ENCODE assay signal across 8 mouse cellular contexts in the genomic region with DNA sequence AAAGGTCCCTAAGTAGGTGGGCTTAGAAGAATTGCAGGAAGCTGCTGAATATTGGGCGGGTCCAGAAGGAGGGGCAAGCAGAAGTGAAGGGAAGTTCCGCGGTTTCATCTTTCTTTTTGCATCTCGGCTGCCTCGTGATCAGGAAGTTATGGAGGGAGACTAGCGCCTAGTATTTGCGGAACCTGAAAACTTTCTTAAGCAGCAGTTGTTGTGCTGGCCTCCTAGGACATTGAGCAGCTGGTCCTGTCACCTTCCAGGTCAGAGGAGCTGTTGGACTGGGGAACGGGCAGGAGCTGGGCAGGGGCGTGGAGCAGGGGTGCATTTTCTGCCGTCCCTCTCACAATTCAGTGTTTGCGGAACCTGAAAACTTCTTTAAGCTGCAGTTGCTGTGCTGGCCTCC. TPM values are rescaled to one million over a fixed set of nuclear protein-coding genes. Genes with fewer than 3 reads are reported as not detected.
A peak's percentile ranks its signal among the peaks of the same experiment; 100 is the strongest.
DNase-seq lines count a peak whose midpoint lies in the region; ATAC-seq and TF ChIP-seq lines count a peak whose summit lies in the region.
"Not testable (repeated sequence)": the region's sequence is repeated elsewhere in the genome, so short reads cannot be mapped to it uniquely, and the experiment has no call there.

A gene (plus strand): TSS at position 89 of the 400 bp plus-strand sequence.

- in situ Hi-C loops in CH12.LX (cut with MboI; ENCODE audit: low pct_ligation_motif_present, low pct_unique_long_range_greater_than_20kb, low sequenced_read_pairs), result not testable (repeated sequence)

- H3K9ac ChIP-seq in CH12.LX (ENCODE audit: insufficient read depth, low read depth); embryonic facial prominence, embryonic 14.5 days (ENCODE audit: low read depth, low read length); limb, embryonic 11.5 days (ENCODE audit: low read length): not testable (repeated sequence)
- H3K9ac ChIP-seq in heart, embryonic 16.5 days (ENCODE audit: low read length), result 0 out of 2 replicates have a peak within 1 kb of the TSS, but pooled peaks have one; percentile 26

- H3K4me3 ChIP-seq in CH12.LX (replicated peaks in 1 of 3; ENCODE audit: low read depth in 2 of 3, low read length in 2 of 3, poor library complexity in 1 of 3), result peak within 1 kb of the TSS; percentile 17 to 45 (median 32)
- H3K4me3 ChIP-seq in bone marrow, adult 2 months (replicated peaks; ENCODE audit: control insufficient read depth, low read depth, low read length), result peak within 1 kb of the TSS; percentile 30
- H3K4me3 ChIP-seq in embryonic facial prominence, embryonic 14.5 days (ENCODE audit: low read depth, low read length), result peak within 1 kb of the TSS; percentile 16; the same call in 1 of the 2 replicates
- H3K4me3 ChIP-seq in heart, embryonic 16.5 days (ENCODE audit: low read length), result peak within 1 kb of the TSS; percentile 48
- H3K4me3 ChIP-seq in limb, embryonic 11.5 days (ENCODE audit: low read depth, low read length), result peak within 1 kb of the TSS; percentile 16; the same call in 1 of the 2 replicates

- 0 out of 2 replicates have a peak within 1 kb of the TSS, but pooled peaks have one; percentile 28 for H3K27ac ChIP-seq in CH12.LX (ENCODE audit: insufficient read depth, low read depth)
- H3K27ac ChIP-seq in bone marrow, adult 2 months (ENCODE audit: control insufficient read depth, insufficient read depth, low read depth, low read length, poor library complexity), result peak within 1 kb of the TSS; percentile 33; the same call in 1 of the 2 replicates
- H3K27ac ChIP-seq in embryonic facial prominence, embryonic 14.5 days (replicated peaks; ENCODE audit: low read depth, low read length); heart, embryonic 16.5 days (ENCODE audit: low read length); limb, embryonic 11.5 days (replicated peaks; ENCODE audit: low read depth, low read length): not testable (repeated sequence)

- DNase-seq in CH12.LX (ENCODE audit: extremely low read depth), result peak; percentile 75
- DNase-seq in embryonic facial prominence, embryonic 14.5 days (ENCODE audit: low spot score), result peak; percentile 42
- DNase-seq in limb, embryonic 11.5 days (ENCODE audit: low spot score), result peak; percentile 42
- DNase-seq in lung, postnatal 10 days, result peak; percentile 11
- peak; percentile 40 to 42 for DNase-seq in thymus, postnatal 36 days

- dilution Hi-C loops in CH12.LX (cut with MboI; ENCODE audit: extremely low pct_ligation_motif_present, extremely low pct_unique_long_range_greater_than_20kb, low sequenced_read_pairs), result not testable (repeated sequence)

- not testable (repeated sequence) for H3K36me3 ChIP-seq in CH12.LX (replicated peaks in 1 of 2; ENCODE audit: control insufficient read depth in 1 of 2, insufficient read depth in 1 of 2, low read length in 1 of 2); embryonic facial prominence, embryonic 14.5 days (ENCODE audit: control insufficient read depth, insufficient read depth, low read length); heart, embryonic 16.5 days (ENCODE audit: control insufficient read depth, insufficient read depth); limb, embryonic 11.5 days (ENCODE audit: control insufficient read depth, insufficient read depth, low read length)

- not testable (repeated sequence) for H3K4me2 ChIP-seq in CH12.LX (ENCODE audit: insufficient read depth, low read depth, poor library complexity, severe bottlenecking)
- H3K4me2 ChIP-seq in embryonic facial prominence, embryonic 14.5 days (ENCODE audit: low read depth, low read length), result 0 out of 2 replicates have a peak within 1 kb of the TSS, but pooled peaks have one; percentile 10
- peak within 1 kb of the TSS; percentile 49 for H3K4me2 ChIP-seq in heart, embryonic 16.5 days (ENCODE audit: low read depth, low read length)
- peak within 1 kb of the TSS; percentile 28; the same call in 1 of the 2 replicates for H3K4me2 ChIP-seq in limb, embryonic 11.5 days (ENCODE audit: low read depth, severe bottlenecking)

- ATAC-seq in embryonic facial prominence, embryonic 14.5 days (ENCODE audit: low read depth), result not testable (repeated sequence)
- ATAC-seq in heart, embryonic 16.5 days (replicated peaks; ENCODE audit: extremely low read depth, insufficient read depth, low FRiP score), result peak; percentile 58
- peak; percentile 63; the same call in 1 of the 2 replicates for ATAC-seq in limb, embryonic 11.5 days (ENCODE audit: insufficient number of reproducible peaks, low FRiP score, low TSS enrichment, low read depth)
- ATAC-seq in neutrophil, adult 5-6 weeks (ENCODE audit: extremely low read depth, insufficient number of reproducible peaks, low FRiP score, poor library complexity, severe bottlenecking), result peak; percentile 71

- not testable (repeated sequence) for TF ChIP-seq CTCF in CH12.LX (conservative IDR thresholded peaks at IDR 0.05 in 1 of 2, IDR thresholded peaks at IDR 0.05 in 1 of 2; ENCODE audit: low read depth in 2 of 2, low read length in 2 of 2); bone marrow, adult 2 months (IDR thresholded peaks at IDR 0.05; ENCODE audit: control insufficient read depth, insufficient read depth, low read length)

- H3K79me2 ChIP-seq in CH12.LX (replicated peaks; ENCODE audit: control insufficient read depth, extremely low read depth, insufficient read depth, poor library complexity, severe bottlenecking), result not testable (repeated sequence)

- whole genome bisulfite sequencing in bone marrow, adult 2 months, result 20% methylated on average over 11 of the region's 11 CpGs
- WGBS in embryonic facial prominence, embryonic 14.5 days, result 17% methylated on average over 11 of the region's 11 CpGs
- 16% methylated on average over 11 of the region's 11 CpGs for WGBS in heart, embryonic 16.5 days
- WGBS in limb, embryonic 11.5 days, result 13% methylated on average over 11 of the region's 11 CpGs

- TF ChIP-seq EP300 in CH12.LX (IDR thresholded peaks at IDR 0.05; ENCODE audit: low read length), result not testable (repeated sequence)

- not testable (repeated sequence) for TF ChIP-seq RAD21 in CH12.LX (IDR thresholded peaks at IDR 0.05; ENCODE audit: low read depth, low read length)

- not testable (repeated sequence) for H3K27me3 ChIP-seq in CH12.LX (replicated peaks); embryonic facial prominence, embryonic 14.5 days (replicated peaks; ENCODE audit: control insufficient read depth, insufficient read depth, low read length); heart, embryonic 16.5 days (ENCODE audit: control insufficient read depth, insufficient read depth, low read length); limb, embryonic 11.5 days (ENCODE audit: control insufficient read depth, insufficient read depth, low read length)

- H3K9me3 ChIP-seq in CH12.LX (replicated peaks; ENCODE audit: low read length); embryonic facial prominence, embryonic 14.5 days (ENCODE audit: control insufficient read depth, low read length); heart, embryonic 16.5 days (replicated peaks; ENCODE audit: control insufficient read depth, low read length); limb, embryonic 11.5 days (ENCODE audit: control insufficient read depth, low read length): not testable (repeated sequence)

- not testable (repeated sequence) for H3K4me1 ChIP-seq in CH12.LX (ENCODE audit: control insufficient read depth in 1 of 2, insufficient read depth in 2 of 2); bone marrow, adult 2 months (ENCODE audit: control insufficient read depth, insufficient read depth, low read length); embryonic facial prominence, embryonic 14.5 days (ENCODE audit: control insufficient read depth, insufficient read depth, low read length); heart, embryonic 16.5 days (ENCODE audit: control insufficient read depth, insufficient read depth, low read length); limb, embryonic 11.5 days (ENCODE audit: control insufficient read depth, insufficient read depth, low read length)

- TF ChIP-seq POLR2A in CH12.LX (IDR thresholded peaks at IDR 0.05; ENCODE audit: low read depth, low read length); bone marrow, adult 2 months (IDR thresholded peaks at IDR 0.05; ENCODE audit: borderline replicate concordance, control insufficient read depth, low read depth, low read length): not testable (repeated sequence)

TF ChIP-seq in CH12.LX, 34 proteins besides CTCF, POLR2A, EP300 and RAD21:
- peak; percentile 45; the same call in 1 of the 2 replicates for TF ChIP-seq ELF1 (IDR thresholded peaks at IDR 0.05; ENCODE audit: low read depth, low read length)
- TF ChIP-seq BHLHE40 (IDR thresholded peaks at IDR 0.05; ENCODE audit: low read depth, low read length), result 0 out of 2 replicates have a peak, but pooled peaks have one; percentile 18

RNA-seq across cellular contexts. Expression of the gene that starts here (rescaled TPM):
- 0.97 and 0.98 TPM in 2 replicates for total RNA-seq in CH12.LX (2012; rRNA removed)
- 5.2 and 5.7 TPM in 2 replicates for total RNA-seq in CH12.LX (2014; rRNA removed)
- 7.8 and 9.8 TPM in 2 replicates for polyA plus RNA-seq in CH12.LX (2012; ENCODE audit: insufficient read length, low read depth)
- polyA plus RNA-seq in bone marrow, adult 2 months (2011; ENCODE audit: insufficient read depth, insufficient read length, low replicate concordance, missing spikeins), result 0.77 TPM in 1 of 2 replicates, not detected in the other
- polyA plus RNA-seq in embryonic facial prominence, embryonic 14.5 days (2014; fragmentation: Nextera tagmentation; extraction: Ambion mirVana), result 1.6 and 2.2 TPM in 2 replicates
- 3.7 and 5.0 TPM in 2 replicates for polyA plus RNA-seq in heart, embryonic 16.5 days (2015; fragmentation: Nextera tagmentation; extraction: Ambion mirVana)
- polyA plus RNA-seq in limb, embryonic 11.5 days (2014; fragmentation: Nextera tagmentation; extraction: Ambion mirVana), result 2.8 and 3.0 TPM in 2 replicates
- total RNA-seq in neutrophil, adult 5-6 weeks (2017), result 7.6 and 11.8 TPM in 2 replicates

Comparison
In these comparisons a context has a peak if more than half of its experiments do, and no peak if none do; other contexts are left out.
1. DNase-seq: peak in every context shown above with its lines; median percentile 75 in CH12.LX; 42 in embryonic facial prominence, embryonic 14.5 days; 42 in limb, embryonic 11.5 days; 41 in thymus, postnatal 36 days; 11 in lung, postnatal 10 days.